Mouse (Mus musculus) thymus, postnatal 14 days (tissue): ENCODE results near the gene Ltbp1.

Experiments used
- DNase-seq: peaks from one replicate; pipeline ENCODE4 v3.0.0; 2021

The Ltbp1 gene

DNA sequence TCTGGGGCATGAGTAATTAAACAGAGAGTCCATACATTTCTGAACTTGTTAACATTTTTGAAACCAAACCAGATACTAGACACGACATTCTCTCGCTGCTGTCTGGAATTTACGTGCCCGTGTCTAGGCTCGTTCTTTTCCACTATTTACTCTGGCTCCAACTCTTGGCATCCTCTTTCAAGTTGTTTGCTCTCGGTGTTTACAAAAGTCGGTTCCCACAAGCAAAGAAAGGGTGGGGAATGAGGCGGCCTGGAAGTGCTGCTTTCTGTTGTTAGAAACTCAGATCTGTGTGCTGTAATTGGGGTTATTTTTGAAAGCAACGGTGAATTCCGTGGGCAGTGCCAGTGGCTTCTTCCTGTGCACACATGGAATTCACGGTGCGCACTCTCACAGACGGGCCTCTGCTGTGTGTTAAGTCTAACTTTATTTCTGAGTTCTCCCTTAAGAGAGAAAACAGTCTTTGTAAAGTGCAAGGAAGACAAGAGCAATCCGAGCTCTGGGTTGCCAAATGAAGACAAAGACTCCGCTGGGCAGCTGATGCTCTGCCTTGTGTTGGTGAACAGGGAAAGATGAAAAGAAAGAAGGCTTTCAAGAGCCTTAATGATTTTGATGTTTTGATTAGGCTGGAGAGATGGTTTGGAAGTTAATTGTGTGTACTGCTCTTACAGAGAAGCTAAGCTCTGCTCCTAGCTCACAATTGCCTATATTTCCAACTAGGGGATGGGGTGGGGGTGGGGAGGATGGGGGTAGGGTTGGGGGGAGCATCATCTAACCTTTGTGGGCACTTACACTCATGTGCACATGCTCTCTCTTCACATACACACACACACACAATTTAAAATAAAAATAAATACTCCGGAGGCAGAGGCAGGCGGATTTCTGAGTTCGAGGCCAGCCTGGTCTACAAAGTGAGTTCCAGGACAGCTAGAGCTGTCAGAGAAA lies 302.0 kb downstream of the Ltbp1 start:
- DNase-seq = no peak

DNA sequence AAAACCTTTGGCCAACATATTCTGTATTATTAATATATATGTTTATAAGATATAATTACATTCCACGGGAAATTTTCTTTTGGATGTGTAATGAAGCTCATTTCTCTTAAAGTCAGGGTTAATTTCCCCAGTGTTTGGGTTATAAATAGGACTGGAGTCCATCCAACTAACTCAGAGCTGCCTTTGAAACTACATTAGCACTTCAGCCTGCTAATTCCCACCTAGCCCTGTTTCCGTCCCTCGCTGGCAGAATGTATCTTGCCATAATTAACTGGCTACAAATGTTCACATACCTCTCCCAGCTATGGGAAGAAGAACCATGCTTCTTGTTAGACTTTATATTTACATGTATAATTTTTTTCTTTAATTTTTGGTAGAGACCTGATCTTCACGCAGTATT lies 311.7 kb downstream of the Ltbp1 start:
- no peak for DNase-seq

DNA sequence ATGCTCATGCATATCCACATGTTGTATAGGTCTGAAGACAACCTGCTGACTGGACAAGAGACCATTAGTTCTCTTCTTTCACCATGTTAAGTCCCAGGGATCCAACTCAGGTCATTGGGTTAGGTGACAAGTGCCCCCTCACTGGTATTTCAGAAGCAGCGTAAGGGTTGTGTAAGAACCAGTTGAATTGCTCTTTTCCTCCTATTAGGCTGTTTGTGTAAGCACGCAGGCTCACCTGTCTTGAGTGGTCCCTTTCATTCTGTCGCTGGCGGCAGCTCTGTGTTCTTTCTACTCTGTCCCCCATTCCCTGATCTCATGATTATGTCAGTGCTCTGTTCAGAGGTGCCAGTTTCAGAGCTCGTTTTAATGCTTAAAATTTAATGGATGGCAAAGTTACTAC lies 317.9 kb downstream of the Ltbp1 start:
- DNase-seq = no peak

DNA sequence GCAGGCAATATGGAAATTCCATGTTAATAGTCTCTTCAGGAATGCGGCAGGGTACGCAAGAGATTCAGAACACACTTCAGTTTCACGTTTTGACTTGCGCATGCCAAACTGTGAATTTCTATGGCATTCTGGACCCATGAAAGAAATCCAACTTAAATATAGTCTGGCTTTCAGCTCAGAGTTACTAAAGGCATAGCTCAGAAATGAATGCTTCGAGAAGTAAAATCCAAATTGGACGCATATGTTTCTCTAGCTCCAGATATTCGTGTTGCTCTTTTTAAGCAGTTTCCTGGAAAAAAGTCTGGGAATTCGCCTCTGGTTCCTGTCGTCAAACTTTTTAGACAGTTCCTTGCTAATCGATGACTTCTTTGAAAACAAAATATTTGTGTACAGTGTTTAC lies 318.4 kb downstream of the Ltbp1 start:
- DNase-seq = no peak

DNA sequence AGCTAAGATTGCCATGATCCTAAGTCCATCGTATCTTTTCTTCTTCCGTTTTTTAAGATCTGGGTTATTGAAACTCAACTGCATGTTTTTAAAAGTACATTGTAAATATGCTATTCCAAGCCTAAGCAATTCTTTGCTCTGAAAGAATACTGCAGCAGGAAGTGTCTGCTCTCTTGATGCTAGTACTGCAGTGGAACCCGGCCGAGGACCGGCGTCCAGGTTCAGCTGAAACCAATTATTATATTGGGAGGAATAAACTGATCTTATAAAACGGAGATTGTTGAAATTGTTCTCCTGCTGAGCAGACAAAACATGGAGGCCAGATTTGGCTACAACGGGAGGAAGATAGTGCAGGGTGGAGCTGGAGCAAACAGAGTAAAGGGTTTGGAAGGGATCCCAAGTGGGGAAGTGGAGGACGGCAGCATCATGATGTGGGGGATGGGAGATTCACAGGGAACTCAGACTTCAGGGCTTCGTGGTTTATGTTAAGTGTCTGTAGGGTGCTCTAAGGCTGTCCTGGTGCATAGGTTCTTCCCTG lies 322.8 kb downstream of the Ltbp1 start:
- DNase-seq = no peak

DNA sequence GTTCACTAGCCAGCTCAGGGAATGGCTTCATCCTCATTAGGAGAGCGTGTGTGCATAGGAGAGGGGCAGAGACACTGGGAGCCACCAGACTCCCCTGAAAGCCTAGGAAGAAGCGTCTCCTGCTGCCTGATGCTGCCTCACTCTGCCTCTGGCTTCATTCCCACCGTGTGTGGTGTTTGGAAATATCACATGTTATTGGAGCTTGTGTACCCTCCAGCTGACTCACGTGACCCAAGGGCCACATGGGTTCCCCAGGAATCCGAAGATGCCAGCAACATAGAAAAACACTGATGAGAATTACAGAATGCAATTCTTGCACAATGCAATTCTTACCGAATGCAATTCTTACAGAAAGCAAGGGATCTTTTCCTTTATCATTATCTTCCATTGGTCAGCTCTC lies 325.0 kb downstream of the Ltbp1 start:
- no peak for DNase-seq

DNA sequence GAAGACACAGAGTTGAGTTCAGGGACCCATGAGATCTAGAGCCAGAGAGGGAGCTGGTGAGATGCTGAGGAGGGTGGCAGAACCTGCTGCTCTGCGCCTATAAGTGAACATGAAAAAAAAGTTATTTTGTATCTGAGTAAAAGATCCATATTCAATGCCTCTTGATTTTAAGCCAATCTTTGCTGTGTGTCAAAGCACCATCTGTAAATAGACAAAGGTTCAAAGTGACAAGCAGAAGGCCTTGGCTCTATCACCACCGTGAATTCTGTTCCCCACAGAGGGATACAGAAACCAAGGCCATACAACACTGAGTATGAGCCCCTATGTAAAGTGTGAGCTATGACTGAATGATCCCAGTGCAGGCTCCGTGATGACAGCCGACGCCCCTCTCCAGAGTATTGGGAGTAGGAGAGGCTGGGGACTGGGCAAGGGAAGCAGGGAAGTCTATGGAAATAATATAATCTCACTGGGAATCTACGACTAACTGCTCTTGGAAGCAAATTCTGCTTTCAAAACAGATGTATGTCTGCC lies 326.1 kb downstream of the Ltbp1 start:
- DNase-seq = no peak

DNA sequence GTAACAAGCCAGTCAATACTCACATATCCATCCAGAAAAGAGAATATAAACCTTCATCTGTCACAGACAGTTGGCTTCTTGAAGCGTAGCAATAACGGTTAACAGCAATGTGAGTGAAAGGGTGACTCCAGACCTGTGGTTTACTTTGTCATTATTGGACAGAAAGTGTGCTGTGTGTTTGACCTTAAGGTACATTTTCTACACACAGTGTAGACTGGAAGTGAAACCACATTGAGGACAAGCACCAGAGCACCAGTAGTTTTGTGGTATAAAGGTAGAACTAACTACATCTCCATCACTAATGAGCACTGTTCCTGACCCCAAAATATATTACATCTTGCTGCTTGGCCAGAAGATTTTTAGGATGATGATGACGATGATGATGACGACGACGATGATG lies 326.9 kb downstream of the Ltbp1 start:
- DNase-seq = no peak

DNA sequence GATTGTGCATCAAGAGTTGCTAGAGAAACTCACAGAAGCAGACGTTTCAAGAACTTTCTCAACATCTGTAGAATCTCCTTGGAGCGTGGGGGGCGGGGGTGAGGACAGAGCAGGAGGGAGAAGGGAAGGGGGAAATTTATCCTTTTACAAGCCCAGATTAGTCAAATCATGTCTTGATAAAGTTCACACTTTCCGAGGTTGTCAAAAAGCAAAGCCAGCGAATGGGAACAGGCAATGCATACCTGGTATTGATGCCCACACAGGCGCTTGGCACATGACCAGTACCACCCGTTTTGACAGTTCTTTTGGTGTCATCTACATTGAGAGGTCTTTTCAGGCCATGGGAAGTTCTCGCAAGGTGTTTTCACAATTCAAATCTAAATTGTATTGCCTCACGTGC lies 327.6 kb downstream of the Ltbp1 start:
- no peak for DNase-seq

DNA sequence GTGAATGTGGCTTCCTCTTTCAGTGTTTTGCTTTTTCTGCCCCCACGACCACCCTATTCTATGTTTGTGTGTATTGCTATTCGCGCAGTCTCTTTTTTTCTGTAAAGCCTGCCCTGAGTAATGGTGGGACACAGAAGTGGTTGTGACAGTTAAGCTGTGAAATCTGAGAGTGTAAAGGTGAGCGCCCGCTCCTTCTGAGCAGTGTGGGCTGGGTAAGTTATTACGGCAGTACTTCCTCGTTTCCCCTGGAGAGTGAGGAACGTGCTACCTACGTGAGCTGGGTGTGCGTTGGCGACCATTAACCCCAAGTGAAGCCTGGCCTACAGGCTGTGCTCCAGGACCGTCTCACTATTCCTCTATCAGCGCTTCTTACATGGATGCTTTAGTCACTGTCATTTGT lies 328.4 kb downstream of the Ltbp1 start:
- DNase-seq = no peak

DNA sequence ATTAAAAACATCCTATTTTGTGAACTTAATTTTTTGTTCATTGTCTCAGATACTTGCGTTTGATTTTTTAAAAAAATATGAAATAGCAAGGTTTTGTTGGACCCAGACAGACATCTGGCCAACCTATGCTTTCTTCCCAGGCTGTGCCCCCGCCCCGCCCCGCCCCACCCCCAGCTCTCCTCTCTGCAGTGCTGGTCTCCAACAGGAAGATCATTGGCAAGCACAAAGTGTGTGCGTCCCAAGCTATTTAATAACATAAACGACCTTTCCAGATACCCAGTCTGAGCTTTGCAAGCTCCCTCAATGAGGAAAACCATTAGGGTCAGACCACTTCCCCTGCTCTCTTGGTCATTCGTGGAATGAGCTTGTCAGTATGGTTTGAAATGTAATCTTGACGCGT lies 330.3 kb downstream of the Ltbp1 start:
- no peak for DNase-seq

DNA sequence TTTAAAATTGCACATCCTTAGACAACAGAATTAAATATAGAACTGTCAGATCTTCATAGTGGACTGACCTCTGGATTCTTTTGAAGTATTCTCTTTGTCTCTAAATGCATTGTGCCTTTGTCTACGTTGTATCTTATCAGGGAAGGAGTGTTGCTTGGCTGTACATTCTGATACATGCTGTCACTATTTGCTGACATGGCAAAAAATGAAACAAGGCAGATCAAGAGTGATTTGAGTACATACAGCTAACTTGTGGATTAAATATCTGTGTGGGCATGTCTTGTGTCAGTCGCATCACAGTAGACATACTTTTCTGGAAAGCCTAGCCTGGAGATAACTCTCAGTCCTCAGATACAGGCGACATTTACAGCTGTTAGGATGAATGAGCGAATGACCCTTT lies 335.9 kb downstream of the Ltbp1 start:
- no peak for DNase-seq

DNA sequence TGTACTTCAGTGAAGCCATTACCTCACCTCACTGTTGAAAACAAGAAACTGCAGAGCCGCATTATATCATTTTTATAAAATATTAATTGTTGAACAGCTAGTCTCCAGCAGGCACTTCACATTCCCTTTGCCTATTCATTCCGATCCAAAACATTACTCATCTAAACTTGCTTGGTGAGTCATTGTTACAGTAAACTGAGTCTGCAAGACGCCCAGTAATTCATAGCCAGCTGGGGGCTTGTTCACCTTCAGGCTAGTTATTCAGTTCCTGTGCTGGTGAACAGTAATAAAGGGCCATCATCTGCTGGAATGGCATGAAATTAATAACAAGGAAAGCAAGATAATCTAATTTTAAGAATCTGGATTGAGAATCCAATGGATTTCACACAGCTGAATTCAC lies 339.7 kb downstream of the Ltbp1 start:
- no peak for DNase-seq

DNA sequence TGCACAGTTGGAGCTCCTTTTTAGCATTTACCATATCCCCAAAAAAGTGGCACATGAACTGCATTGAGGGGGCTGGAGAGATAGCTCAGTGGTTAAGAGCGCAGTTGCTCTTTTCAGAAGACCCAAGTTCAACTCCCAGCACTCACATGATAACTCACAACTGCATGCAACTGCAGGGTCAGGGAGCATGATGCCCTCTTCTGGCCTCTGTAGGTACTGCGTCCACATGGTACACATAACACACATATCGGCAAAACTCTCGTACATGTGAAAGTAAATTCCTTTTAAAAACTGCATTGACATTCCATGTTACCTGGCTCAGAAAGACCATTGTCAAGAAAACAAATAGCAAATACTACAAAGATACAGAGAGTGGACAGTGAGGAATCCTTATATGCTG lies 342.0 kb downstream of the Ltbp1 start:
- DNase-seq = no peak

DNA sequence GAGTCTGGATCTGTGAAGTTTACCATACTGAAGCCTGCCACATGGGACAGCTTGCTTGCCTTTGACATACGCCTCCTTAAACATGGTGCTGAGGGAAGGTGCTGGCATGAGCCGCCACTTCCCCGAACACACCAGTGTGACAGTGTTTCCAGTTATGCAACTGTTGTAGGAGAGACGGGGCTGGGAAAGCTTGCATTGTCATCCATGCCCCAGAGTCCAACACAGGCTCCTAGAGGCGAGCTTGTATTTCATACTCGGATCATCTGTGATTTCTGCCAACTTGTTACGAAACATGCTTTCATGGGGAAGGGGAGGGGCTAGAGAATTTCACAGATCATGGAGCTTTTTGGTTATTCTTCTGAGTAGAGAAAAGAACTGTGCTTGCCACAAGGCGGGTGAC lies 343.7 kb downstream of the Ltbp1 start:
- no peak for DNase-seq

DNA sequence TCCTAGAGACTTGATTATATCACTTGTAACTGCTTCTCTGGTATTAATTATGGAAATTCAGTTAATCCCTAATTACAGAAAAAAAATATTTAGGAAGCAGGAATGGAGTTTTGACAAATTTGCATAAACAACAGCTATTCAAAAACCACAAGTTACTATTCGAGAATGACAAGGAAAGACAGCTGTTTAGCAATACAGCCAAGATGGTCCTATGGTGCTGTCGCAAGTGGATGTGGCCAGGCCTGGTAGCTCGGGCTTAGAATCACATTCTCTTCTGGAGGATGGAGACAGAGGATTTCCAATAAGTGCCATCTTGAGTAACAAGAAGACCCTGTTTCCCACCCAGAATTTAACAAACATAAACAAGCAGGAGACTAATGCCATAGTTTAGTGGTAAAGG lies 344.2 kb downstream of the Ltbp1 start:
- no peak for DNase-seq

DNA sequence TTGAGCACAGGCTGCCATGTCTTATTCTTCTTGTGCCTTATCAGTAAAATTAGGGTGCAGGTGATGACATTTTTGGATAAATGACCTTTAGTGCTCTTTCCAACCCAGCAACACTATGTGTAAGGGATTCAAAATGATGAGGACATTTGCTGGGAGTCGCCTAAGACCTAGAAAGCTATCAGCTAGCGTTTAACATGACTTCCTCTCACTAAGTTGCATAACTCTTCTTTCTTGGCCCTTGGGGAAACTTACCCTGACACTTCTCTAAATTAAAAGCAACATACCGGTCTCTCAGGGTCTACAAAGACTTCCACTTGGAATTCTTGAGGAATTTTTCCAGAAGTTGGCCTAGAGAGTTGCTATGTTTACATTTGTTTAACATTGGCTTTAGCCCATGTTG lies 348.0 kb downstream of the Ltbp1 start:
- no peak for DNase-seq

DNA sequence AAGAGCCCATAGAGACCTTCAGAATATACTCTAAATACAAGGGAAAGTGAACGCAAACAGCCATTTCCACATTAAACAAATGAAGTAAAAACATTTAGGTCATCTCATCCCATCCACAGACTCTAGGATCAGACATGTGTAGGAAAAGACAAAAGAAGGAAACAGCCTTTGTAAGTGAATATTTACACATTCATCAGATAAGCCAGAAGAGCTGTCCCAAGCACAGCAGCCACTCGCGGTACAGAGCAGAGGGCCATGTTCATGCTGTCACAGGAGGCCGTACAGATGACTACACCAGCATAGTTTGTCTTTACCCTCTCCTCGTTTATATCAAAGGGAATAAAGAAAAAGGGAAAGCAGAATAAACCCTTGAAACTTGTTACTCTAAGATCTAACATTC lies 350.1 kb downstream of the Ltbp1 start:
- DNase-seq = no peak

DNA sequence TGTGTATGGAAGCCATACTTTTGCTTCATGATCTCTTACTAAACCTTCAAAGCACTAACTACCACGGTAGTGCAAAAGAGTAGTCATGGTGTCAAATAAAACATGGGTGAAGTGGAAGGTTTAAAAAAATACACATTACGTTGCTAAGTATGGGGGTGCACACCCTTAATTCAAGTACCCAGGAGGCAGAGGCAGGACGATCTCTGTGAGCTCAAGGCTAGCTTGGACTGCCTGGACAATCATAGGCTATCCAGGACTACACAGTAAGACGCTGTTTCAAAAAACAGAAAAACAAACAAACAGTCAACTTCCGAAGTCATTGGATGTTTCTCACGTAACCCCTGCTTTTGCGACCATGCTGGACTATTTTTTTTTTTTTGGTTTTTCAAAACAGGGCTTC lies 354.7 kb downstream of the Ltbp1 start:
- no peak for DNase-seq

DNA sequence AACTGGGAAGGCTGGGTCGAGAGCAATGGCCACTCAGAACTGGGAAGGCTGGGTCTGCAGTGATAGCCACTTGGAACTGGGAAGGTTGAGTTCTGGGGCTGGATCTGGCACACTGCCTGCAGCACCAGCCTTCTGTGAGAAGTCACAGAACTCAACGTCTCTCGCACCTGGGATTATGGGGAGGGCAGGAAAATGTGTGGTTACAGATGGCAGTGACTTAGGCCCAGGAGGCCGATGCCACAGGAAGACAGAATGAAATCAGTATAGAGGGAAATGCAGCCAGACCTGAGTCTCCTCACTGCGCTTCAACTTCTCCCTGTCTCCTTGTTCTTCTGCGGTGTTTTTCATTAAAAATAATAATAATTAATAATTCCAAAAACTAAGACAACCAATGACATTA lies 361.0 kb downstream of the Ltbp1 start:
- no peak for DNase-seq

DNA sequence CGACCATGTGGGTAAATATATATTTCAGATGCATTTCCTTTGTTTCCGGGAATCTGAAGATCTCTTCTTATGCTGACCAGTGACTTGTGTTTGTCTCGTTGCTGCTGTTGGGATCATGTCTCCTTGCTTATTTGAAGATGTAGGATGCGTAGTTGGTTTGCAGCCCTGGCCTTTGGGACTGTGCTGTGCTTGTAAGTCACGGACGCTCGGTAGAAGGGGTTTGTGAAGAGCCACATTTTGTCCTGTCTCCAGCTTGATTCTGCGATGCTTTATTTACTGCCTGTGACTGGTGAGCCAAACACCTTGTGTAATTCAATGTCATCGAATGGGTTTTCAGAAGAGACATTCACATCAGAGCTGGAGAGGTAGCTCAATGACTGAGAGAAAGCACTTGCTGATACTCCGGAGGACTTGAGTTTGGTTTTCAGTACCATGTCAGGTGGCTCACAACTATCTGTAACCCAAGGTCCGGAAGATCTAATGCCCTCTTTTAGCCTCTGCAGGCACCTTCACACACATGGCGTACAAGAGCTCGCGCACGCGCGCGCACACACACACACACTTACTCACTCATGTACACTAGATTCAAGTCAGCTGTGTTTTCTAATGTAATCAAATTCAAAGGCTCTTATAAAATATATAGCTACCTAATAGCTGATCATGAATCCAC lies 362.3 kb downstream of the Ltbp1 start:
- no peak for DNase-seq

DNA sequence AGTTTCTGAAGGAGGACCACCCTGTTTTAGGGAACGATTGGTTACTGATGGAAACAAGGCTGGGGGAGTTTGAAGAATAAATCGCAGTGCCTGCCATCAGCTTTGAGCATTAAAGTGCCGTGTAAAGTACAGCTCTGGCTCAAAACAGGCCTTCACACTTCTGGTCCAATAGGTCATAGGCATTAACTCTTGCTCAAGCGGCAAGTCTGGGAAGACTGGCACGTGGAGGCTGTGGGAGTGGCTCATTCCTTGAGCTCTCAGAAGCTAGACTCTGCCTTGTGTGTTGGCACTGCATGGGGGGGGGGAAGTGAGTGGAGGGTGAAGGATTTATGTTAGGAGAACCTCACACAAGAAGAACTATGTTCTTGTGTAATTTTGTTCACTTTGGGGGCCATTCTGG lies 363.2 kb downstream of the Ltbp1 start:
- DNase-seq = no peak

DNA sequence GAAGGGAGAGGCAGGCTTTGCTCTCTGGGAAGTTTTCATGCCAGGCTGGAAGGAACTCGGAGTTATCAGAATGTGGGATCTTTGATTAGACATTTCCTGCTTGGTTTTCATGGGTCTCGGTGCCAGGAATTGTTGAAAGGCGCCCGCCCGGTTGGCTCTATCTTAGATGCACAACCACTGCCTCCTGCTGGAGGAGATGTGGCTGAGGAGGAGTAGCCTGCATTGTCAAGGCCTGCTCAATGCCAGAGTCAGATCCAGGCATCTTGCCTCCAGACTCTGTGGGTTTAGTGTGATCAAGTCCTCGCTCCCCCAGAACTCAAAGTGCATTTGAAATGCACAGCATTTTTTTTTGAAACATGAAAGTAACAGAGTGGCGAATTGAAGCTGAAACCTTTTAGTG lies 364.0 kb downstream of the Ltbp1 start:
- peak; percentile 8 for DNase-seq

DNA sequence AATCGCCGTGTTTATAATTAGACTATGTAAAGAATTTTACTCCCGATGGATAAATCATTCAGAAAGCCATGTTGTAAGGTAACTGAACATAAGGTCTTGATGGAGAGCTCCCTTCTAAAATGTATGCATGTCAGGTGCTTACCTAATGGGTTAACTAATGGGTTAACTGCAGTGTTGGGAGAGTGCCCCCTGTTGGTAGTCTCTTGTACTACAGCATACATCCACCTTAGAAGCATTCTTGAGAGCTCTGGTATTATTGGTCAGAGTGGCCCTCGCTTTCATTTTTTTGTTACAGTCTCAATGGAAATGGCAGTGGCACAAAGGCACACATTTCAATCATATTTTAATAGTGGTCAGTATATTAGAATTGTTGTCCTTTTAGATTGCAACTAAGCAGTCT lies 364.8 kb downstream of the Ltbp1 start:
- DNase-seq = peak; percentile 28
